Mouse (Mus musculus) bone marrow, adult 2 months (tissue): Measurements from ENCODE around the gene Szt2. TPM values are rescaled to one million over a fixed set of nuclear protein-coding genes. Genes with fewer than 3 reads are reported as not detected.
A peak's percentile ranks its signal among the peaks of the same experiment; 100 is the strongest.

Experiments used
- H3K27ac ChIP-seq: fragments of 200-500 bp; 2 replicates; pipeline ENCODE4 v1.5.1; 2012; ENCODE audit warnings: low read depth, mild to moderate bottlenecking, control low read depth, inconsistent platforms, low read length; ENCODE audit not compliant: control insufficient read depth, poor library complexity, insufficient read depth
- H3K4me1 ChIP-seq: fragments of 200-500 bp; 2 replicates; pipeline ENCODE4 v1.6.1; 2011; ENCODE audit warnings: low read length; ENCODE audit not compliant: control insufficient read depth, insufficient read depth
- H3K4me3 ChIP-seq: fragments of 200-500 bp; replicated peaks from 2 replicates; pipeline ENCODE3; 2011; ENCODE audit warnings: mild to moderate bottlenecking, low read depth, low read length, control low read depth; ENCODE audit not compliant: control insufficient read depth
- CTCF ChIP-seq: fragments of 200-500 bp; IDR thresholded peaks from 2 replicates; pipeline ENCODE4 v1.5.1; 2011; ENCODE audit warnings: low read length, control low read depth; ENCODE audit not compliant: control insufficient read depth, insufficient read depth
- POLR2A ChIP-seq: fragments of 200-500 bp; IDR thresholded peaks from 2 replicates; pipeline ENCODE4 v1.6.1; 2011; ENCODE audit warnings: low read depth, mild to moderate bottlenecking, control low read depth, low read length, borderline replicate concordance; ENCODE audit not compliant: control insufficient read depth
- WGBS: fragments of 180-500 bp; shearing (Covaris S2); methylation state at CpG from one replicate; pipeline ENCODE4 v1.1.7; 2018; 5-methylcytosine and 5-hydroxymethylcytosine counted together
- polyA plus RNA-seq: library from polyadenylated mRNA; stranded (reverse); fragments of >200 nt; gene quantifications from 2 replicates; pipeline ENCODE4 v1.2.4, GENCODE M21; 2011; ENCODE audit warnings: low replicate concordance; ENCODE audit not compliant: missing spikeins, insufficient read depth, insufficient read length

The Szt2 gene
- polyA plus RNA-seq, 1 experiment, result 34.6 TPM

DNA sequence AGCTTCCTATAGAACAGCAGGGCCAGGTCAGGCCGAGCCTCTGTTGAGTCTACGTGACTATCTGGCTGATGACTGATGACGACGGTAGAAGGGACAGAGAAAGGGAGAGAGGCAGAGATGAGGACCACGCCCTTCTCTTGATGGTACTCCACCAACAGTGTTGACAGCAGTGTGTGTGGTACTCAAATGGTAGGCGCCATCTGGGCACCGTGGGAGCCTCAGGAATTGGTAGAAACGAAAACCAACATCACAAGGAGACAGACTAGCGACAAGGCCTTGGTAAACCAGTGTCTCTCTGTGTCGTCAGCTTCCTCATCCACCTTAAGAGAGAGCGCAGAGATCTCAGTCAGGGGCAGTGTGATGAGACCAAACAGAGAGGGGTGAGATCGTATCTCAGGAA is 41.5 kb downstream of the Szt2 start:
- no peaks in the 10 kb centered on the region for H3K4me1 ChIP-seq
- H3K27ac ChIP-seq, result no peak overlapping the region
- 88% methylated on average over 12 of the region's 12 CpGs for WGBS
- TF ChIP-seq POLR2A, result no peak
- TF ChIP-seq CTCF, result no peak
- no peak overlapping the region for H3K4me3 ChIP-seq

DNA sequence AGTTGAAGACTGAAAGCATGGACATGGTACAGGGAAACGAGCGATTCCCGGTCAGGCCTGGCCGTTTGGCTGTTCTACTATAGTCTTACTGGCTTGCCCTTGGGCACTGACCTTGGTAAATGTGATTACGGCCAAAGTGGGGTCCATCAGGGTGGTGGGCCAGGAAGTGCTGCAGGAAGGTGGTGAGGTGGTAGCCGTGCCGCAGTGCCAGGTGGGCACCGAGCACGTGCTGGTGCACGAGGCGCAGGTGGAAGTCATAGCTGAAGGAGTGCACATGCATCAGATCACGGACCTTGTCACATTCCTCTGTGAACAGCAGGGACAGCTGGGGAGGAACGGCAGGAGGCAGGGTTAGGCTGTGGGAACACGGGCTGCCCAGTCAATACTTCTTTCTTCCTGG is 43.1 kb downstream of the Szt2 start:
- no peak for TF ChIP-seq CTCF
- no peak for TF ChIP-seq POLR2A
- Histone ChIP-seq H3K27ac (no peak overlapping the region), H3K4me3 (no peak overlapping the region), H3K4me1 (no peaks in the 10 kb centered on the region)
- WGBS, result 86% methylated on average over 14 of the region's 14 CpGs

DNA sequence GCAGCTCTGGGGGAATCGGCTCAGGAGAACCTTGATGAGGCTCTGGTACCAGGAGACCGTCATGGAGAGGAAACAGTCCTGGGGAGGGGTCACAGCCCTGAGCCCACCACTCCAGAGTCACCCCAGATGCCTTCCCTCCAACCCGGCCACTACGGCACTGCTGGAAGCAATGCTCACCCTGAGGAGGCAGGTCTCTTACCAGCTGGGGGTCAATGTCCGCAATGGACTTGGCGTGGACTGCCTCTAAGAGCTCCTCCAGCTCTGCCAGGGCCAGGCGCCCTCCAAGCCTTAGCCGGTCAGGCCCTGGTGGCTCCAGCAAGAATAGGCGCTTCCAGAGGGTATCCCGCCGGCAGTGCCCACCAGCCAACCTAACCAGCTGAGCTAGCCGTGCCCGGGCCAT is 44.4 kb downstream of the Szt2 start:
- Histone ChIP-seq H3K4me3 (no peak overlapping the region), H3K27ac (no peak overlapping the region), H3K4me1 (peaks cover 3% of the 10 kb centered on the region)
- 96% methylated on average over 13 of the region's 13 CpGs for WGBS
- no peak for TF ChIP-seq POLR2A
- no peak for TF ChIP-seq CTCF

DNA sequence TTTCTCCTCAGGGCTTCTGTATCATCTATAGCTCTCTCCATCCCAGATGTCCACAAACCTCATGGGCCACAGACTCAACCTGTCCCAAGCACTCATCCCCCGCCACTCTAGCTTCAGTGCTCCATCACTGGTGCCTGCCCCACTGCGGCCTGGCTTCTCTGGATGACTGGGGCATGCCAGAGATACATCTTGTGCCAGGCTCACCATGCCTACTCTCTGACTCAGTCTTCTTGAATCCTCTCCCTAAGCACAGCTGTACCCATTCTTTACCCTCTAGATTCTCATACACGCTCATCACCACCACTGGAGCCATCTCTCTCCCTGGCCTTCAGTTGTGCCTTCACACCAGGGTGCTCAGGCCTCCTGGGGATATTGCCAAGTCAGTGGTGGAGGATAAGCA is 45.1 kb downstream of the Szt2 start:
- peaks cover 3% of the 10 kb centered on the region for H3K4me1 ChIP-seq
- no peak for TF ChIP-seq CTCF
- no peak overlapping the region for H3K27ac ChIP-seq
- H3K4me3 ChIP-seq, result no peak overlapping the region
- 98% methylated on average over 3 of the region's 3 CpGs for WGBS

DNA sequence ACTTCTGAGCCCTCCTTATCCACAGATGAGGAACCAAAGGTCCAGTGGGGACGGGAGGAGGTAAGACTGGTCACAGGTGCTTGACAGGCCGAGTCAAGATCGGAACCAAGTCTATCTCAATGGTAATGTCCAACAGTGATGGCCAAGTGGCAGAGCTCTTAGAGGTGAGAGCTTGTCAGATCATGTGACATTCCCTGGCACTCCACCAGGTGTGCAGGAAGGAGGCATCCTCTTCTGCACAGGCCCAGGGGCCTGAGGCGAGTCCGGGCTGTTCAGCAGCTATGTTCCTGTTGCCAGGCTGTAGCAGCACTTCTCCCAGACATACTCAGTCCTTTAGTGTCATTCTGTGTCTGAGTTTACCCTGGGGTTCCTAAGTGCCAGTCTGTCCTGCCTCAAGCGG is 46.2 kb downstream of the Szt2 start:
- H3K4me3 ChIP-seq, result no peak overlapping the region
- WGBS, result 86% methylated on average over 6 of the region's 6 CpGs
- peaks cover 3% of the 10 kb centered on the region for H3K4me1 ChIP-seq
- H3K27ac ChIP-seq, result no peak overlapping the region
- TF ChIP-seq POLR2A (no peak), CTCF (no peak)

DNA sequence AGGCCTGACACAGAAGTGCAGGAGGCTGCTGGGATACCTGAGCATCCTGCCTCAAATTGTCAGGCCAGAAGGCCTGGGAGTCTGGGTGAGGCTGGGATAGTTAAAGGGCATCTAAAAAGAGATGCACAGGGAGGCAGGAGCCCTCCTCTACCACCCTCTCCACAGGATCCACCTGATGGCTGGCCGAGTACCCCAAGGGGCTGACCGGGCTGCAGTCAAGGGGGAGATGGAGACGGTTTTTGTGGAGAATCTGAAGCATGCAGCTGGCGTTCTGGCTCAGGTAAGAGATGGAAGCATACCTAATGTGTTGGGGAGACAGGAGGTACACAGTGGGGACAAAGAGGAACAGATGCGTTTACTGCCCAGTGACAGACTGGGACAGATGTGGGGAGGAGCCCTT is 47.6 kb downstream of the Szt2 start:
- no peak overlapping the region for H3K4me3 ChIP-seq
- no peak overlapping the region for H3K27ac ChIP-seq
- WGBS, result 89% methylated on average over 5 of the region's 5 CpGs
- TF ChIP-seq CTCF (no peak), POLR2A (no peak)
- H3K4me1 ChIP-seq, result peaks cover 3% of the 10 kb centered on the region

DNA sequence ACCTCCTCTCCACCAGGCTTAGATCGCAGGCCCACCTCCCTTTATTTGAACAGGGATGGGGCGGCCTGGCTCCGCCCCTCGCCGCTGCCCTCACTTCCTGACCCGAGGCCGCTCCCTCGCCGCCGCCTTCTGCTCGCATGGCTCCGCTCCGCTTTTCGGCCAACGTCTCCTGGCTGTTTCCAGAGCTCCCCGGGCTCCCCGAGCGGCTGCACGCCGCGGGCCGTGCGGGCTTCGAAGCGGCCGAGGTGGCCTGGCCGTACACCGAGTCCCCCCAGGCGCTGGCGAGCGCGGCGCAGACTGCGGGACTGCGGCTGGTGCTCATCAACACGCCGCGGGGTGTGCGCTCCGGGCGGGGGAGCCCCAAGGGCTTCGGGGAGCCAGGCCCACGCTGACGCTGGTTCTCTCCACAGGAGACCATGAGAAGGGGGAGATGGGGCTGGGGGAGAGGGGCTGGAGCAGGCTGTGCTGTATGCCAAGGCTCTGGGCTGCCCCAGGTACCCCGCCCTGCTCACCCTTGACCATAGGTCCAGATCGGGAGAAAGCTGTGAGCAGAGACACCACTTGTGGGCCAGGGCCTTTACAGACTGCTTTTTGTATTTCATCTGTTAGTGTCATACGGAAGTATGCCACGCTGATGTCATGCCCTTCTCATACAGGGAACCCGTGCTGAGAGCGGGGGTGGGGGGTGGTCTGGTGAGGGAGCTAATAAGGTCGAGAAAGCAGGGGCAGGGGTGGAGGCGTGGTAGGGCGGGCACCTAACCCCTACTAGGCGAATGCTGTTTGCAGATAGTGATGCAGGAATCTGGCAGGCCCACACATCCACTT is 49.0 kb downstream of the Szt2 start:
- WGBS, result 2% methylated on average over 54 of the region's 54 CpGs
- TF ChIP-seq POLR2A (peak; percentile 50; the same call in 1 of the 2 replicates), CTCF (no peak)
- Histone ChIP-seq H3K27ac (peak overlapping the region; percentile 44; the same call in 1 of the 2 replicates), H3K4me3 (peak overlapping the region; percentile 66), H3K4me1 (peaks cover 3% of the 10 kb centered on the region)

DNA sequence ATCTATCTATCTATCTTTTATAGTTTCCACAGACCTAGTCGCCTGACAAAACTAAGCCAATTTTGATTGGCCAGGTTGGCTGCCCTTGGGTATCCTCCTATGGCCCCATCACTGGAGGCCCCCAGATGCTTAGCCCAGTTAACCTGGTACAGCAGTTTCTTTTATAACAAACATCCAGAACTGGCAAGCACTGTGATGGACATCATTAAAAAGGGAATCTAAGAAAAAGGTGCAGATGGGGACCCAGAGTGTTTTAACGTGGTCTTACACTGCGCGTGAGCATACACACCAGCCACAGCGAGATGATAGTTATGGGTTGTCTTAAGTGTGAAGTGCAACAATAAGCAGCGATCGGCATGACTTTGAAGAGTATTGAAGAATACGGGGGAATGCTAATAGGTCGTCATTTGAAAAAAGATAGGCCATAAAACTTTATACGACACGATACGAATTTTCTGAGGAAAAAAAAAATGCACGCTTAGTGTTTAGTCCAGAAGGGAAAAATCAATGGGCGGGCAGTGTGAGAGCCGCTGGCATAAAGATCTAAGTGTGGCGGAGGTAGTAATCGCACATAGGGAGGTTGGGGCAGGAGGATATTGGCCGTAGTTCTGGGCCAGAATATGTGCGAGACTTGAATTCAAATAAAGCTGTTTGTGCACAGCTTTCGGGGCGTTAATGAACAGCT is 49.7 kb downstream of the Szt2 start:
- TF ChIP-seq CTCF (no peak), POLR2A (no peak)
- H3K4me3 ChIP-seq, result peak overlapping the region; percentile 66
- H3K27ac ChIP-seq, result no peak overlapping the region; the same call in 1 of the 2 replicates
- peaks cover 3% of the 10 kb centered on the region for H3K4me1 ChIP-seq
- WGBS, result 8% methylated on average over 21 of the region's 21 CpGs
